Mouse (Mus musculus): ENCODE measurements around the gene Bfsp2.

Bfsp2 gene

DNA sequence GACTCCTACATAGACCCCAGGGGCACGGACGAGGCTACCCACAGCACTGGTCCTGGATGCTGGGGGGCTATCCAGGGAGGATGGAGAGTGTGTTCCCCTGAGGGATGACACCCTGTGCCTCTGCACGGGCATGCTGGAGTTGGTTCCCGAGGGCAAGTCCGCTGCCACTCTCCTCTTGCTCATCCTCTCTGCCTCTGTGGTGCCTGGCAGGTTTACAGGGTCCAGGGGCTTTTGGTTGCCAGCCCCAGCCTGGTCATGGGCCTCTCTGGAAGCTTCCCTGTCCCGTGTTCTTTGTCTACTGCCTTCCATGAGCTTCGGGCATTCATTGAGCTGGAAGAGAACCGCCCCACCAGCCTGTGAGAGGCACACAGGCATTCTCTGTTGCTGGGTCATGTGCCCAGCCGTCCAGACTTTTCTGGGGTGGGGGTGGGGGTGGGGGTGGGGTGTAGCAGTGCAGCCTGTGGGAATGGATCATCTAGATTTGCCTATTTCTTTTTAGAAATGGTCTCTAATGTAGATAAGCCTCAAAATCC lies at the start of gene Bfsp2:
Bfsp2 (minus strand) TSS at position 377 of the 533 bp plus-strand sequence.
- no peak for DNase-seq

DNA sequence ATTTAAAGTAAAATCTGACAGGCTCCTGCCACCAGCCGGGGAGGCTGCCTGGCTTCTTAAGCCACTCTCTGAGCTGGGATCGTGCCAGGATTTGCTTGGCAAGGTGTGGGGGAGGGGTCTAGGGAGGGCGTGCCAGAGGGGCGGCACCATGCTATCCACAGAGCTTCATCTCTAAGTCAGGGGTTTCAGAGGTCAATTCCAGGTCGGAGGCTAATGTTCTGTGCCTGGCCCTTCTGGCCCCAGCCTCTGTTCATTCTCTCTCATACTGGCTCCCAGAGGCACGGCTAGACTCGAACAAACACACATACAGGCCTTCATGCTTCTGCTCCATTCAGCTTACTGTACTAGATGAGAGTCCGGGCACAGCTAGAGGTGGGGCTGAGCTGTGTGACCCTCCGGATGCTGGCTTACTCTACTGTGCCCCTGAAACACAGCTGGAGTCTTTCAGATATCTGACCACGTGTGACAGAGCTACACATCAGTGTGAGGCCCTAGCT lies 44.9 kb upstream of the Bfsp2 start:
- peak; percentile 51 for DNase-seq

DNA sequence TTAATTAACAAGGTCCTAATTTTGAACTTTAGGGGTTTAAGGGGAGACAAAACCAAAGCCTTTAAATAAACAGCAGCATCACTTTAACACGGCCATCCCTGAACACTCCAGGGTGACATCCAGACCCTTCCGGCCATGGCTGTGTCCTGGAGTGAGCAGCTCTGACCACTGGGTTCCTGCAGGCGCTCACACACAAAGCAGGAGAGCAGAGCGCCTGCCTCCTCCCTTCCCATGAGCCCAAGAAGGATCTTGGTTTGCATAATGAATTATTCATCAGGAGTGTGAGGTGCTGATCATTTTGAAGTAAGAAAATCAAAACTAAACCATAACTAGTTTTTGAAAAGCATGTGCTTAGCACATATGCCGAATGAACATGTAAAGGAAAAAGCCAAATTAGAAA lies 44.4 kb upstream of the Bfsp2 start:
- no peak for DNase-seq

DNA sequence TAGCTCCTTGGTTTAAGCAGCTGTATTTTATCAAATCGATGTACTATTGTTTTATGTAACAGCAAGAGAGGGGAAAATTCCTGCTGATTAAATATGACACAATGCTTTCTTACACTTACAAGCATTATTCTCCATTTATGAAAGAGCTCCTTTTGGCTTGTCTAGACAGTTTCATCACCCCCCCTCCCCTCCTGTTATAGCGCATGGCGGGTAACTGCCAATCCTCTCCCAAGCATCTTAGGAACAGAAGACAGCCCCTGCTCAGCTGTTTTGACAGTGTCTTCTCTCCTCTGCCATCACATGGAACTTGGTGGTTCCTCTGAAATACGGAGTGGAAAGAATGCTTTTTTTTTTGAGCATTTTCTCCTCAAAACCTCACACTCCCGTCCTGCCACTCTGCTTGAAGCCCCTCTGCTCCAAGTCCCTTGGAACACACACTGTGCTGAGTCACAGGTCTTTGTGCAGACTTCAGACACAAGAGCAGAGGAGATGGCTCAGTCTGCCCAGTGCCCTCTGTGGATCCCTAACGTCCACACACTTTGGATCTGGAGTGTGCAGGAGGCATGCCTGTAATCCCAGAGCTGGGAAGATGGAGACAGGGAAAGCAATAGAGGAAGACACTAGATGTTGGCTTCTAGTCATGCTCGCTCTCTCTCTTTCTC lies 43.7 kb upstream of the Bfsp2 start:
- DNase-seq, result no peak

DNA sequence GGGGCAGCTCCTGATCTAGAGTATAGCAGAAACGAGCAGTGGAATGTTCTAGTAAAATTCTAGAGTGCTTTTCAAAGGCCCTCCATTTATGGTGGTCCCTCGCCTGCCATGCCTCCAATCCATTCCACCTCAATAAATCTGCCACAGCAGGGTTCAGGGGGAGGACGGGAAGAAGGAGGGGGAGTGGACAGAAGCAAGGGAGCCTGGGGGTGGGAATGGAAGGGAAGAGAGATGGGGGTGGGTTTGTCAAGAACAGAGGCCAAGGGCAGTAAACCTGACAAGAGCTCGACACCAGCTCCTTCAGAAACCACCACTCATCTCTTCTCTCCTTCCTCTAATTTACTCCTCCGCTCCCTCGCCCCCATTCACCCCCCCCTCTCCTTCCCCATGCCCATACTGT lies 42.8 kb upstream of the Bfsp2 start:
- no peak for DNase-seq

DNA sequence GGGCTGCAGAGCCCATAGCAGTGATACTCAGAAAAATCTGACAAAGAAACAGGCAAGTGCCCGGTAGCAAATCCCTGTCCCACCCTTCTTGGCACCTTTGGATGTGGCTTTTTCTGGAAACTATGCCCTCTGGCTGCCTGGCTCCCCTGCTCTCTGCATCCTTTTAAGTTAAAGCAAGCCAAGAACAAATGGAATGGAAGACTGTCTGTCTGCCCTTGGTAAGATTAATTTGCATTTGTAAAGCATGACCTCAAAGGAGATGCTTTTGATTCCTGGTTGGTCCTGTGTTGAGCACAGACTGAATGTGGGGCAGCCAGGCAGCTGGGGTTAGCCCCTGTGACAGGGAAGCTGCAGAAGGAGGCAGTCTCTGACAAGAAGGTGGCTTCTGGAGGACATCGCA lies 33.7 kb upstream of the Bfsp2 start:
- DNase-seq, result no peak

DNA sequence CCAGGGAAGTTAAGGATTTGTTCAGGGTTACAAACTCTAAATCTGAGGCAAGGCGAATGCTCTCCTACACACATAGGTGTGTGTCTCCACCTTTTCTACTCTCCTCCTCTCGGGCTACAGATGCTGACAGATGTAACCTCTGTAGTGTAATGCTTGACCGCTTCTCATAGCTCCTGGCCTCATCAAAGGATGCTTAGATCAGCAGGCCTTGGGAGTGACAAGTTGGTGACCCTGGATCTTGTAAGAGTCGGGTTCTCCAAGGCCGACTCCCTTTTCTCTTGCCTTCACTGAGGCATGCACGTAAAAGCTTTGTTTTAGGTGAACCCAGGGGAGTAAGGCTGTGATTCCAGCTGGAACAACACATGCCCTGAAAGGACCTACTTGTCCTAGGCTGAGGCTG lies 32.0 kb upstream of the Bfsp2 start:
- DNase-seq, result no peak

DNA sequence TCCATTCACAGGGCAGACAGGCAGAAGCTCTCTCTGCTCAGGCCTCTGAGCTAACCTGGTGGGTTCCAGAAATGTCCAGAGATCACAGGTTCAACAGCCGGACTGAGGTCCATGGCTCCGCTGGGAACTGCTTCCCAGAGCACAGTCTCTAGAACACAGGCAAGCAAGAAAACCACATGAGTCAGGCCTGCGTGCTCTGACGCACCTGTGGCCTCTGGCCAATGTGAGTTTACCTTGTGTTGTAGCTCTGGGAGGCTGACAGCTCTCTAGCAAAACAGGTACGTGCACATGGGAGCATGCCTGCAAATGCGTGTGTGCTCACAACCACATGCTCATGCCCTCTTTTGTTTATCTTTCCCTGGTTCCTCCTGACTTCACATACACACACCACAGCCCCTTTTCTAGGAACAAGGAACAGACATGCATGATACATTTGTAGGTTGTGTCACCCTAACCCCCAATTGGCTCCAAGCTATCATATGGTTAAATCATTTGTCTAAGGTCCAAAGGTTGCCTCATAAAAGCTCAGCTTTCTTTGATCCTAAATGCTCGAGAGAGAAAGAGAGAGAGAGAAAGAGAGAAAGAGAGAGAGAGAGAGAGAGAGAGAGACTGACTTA lies 26.9 kb upstream of the Bfsp2 start:
- DNase-seq, result no peak

DNA sequence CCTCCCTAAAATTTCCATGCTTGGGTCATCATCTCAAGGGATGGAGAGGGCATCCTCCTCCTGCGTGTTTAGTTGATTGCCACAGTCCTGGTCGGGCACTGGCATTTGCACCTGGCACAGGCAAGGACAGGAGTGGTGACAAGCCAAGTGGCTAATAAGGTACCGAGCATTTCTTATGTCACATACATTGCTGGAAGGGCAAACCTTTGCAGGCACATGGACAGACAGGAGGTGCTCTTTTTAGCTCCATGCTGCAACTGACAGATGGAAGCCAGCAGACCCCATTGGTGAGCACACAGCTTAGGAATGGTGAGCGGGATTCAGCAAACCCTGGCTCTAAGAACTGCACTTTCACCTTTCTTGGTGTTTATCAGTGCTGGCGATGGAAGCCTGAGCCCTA lies 24.8 kb upstream of the Bfsp2 start:
- no peak for DNase-seq

DNA sequence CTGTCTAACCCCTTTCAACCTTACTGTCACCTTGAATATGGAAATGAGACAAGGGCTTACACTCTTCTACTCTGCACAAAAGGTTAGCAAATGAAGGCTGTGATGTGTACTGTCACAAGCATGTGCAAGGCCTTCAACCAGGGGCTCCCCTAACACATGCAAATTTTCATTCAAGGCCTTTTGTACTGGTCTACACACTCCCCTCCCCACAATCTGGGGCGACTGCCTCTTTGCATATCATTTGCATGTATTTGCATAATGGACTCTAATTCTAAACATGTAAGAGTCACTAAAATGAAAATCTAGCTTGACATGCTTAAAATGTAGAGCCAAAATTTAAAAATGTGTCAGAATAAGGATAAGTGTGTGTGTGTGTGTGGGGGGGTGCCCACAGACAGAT lies 24.4 kb upstream of the Bfsp2 start:
- peak; percentile 41 for DNase-seq

DNA sequence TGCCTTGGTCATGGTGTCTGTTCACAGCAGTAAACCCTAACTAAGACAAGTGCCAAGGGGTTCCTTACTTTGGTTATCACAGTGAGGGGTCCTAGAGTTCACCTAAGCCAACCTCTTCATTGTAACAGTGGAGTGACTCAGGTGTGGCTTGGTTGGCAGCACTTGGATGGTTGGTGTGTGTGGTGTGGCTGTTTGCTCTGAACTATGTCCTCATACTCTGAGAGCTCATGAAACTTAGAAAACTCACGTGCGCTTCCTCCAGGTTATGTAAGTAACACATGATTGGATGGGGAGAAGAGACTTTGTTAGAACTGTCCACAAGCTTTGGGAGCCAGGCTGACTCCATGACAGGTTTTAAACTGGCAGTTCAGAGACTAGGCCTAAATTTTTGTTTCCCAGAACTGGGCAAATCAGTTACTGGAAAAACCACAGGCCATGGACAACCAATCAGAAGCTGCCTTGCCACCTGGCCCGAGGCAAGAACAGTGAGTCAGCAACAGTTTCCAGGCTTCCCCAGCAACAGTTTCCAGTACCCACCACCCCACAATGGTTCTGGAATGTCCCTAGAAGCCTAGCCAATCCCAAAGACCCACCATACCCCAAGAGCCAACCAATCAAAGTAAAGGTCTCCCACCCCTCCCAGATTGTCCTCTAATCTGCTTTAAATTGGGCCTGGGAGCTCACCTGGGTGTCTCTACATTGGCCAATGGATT lies 23.5 kb upstream of the Bfsp2 start:
- DNase-seq, result no peak

DNA sequence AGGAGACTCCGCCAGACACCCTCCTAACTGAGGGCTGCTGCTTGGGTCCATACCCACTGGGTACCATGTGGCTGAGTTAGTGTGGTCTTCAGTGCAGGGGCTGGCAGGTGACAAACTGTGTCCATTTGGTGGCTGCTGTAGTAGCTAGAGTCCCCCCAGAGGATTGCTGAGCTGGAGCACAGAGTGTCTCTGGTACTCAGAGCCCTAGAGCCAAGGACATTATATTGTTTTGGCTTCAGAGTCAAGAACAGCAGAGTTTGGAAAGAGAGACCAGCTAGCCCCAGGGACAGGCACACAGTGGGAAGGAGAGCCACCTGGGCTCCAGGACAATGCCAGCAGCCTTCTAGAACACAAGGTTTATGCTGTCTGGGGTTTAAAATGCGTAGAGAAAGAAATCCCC lies 22.4 kb upstream of the Bfsp2 start:
- no peak for DNase-seq

DNA sequence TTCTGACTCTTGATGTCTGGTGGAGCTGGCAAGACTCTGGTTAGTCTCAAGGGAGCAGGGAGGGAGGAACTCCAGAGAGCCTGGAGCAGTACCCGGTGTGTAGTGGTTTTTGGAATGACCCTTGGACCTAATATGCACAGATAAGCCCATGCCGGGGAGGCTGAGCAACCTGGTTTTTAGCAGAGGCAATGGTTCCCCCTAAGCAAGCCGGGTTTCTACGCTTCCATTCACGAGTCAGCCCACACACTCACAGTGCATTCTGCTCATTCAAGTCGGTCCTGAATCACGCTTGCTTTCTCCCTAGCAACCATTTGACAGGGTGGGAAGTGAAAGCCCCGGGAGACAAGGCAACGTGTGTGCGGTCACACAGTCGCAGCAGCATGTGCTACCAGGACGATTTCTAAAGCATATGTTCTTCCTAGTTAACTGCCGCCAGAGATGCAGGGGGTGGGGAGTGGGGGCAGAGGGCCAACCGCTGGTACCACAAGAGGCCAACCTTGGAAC lies 21.7 kb upstream of the Bfsp2 start:
- DNase-seq, result peak; percentile 55

DNA sequence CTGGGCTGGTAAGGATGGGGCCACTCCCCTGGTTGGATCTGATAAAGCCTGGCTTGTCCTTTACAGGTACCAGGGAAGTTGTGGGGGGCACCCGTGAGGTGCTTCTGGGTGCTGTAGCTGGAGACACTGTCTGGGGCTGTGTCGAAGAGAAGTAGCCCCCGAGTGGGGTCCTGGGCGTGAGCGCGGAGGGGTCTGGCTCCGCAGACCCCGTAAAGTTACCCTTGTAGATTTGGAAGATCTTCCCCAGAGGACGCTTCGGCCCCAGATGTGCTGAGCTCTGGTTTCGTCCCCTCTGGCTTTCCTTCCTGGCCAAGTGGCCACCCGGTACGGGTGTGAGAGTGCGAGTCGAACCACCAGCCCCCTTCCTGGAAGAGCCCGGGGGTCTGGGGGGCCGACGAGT lies 19.1 kb upstream of the Bfsp2 start:
- no peak for DNase-seq

DNA sequence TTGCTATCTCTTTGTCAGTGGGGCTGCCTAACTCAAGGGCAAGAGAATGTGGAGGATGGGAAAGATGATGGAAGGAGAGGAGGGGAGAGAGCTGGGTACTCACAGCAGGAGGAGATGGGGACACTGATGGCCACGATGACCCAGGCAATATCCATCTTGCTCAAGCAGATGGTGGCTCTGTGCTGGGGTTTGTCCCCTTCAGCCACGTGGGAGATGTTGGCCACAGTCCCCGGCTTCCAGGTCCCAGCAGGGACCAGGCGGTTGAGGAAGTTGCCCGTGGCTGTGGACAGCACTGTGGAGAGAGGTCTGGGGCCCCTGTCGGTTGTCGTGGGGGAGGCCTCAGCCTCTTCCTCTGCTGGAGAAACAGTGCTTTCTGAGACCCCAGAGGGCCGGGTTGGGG lies 18.5 kb upstream of the Bfsp2 start:
- no peak for DNase-seq

DNA sequence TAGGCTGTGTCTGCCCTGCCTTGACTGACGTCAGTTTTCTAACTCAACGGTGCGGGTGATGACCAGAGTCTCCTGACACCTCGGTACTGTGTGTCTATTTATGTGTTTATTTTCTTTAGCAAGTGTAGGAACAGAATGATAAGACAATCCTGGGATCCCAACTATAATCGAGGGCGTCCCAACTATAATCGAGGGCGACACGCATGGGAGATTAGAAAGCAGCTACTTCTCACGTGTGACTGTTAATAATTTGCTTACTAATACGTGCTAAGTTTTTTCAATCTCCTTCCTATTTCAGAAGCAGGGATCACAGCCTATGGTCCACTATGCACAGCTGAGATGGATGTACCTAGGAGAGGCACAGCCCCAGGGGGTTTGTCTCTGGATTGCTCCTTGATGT lies 15.2 kb upstream of the Bfsp2 start:
- no peak for DNase-seq

DNA sequence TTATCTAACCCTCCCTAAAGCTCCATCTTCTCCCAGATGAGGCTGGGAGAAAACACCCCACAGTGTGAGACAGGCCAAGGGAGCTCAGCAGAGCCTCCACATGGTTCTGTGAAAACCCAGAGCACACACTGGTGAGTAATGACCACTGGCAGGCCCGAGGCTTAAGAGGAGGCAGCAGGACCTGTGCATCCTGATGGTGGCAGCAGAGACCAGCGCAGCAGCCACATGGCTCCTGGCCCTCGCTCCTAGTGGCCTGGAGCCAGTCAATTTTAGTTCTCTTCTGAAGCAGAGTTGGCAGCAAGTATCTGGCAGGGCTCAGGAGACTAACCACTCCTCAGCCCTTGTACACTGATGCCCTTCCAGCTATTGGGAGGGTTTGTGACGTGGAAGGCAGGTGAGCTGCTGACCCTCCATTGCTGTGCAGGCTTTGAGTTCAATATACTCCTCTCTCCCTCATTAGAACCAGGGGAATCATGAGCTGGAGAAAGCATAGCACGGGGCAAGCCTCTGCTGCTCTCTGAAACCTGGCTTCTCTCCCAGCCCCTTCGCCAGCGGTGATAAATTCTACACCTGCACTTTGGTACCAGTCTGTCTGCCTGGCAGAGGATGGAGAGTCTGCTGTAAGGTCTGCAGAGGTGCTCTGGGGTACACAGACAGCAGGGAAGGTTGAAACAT lies 14.3 kb upstream of the Bfsp2 start:
- DNase-seq, result peak; percentile 76

DNA sequence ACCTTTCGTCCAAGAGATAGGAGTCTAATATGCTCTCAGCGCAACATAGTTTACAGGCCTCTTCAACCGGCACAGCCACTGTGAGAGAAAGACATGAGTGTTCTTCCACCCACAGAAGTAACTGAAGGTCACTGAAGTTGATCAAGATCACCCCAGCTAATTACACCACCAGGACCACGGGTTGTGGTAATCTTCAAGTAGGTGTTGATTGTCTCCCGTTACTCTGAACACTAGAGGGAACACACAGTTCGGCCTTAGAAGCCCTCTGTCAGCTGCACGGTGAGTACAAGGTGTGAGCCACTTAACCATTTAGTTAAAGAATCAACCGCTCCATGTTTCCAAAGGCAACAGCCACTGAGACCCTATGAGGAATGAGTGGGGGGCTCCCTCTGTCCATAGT lies 11.8 kb upstream of the Bfsp2 start:
- DNase-seq, result no peak

DNA sequence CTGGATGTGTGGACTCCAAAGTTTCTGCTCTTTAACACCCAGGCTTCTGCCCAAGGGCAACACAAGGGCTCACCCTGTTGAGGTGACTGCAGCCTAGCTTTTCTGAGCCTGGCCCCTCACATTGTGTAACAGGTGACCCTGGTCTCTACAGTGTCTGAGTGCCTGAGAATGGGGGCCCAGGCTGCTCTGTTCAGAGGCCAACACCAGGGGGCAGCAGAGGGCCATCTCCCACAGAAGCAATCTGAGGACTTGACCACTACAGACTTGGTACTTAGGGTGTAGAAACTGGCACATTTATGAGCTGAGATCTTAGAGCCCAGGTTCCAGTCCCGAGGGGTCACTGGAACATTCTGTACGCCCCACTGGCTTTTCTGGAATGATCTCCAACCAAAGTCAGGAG lies 10.2 kb upstream of the Bfsp2 start:
- DNase-seq, result peak; percentile 86

DNA sequence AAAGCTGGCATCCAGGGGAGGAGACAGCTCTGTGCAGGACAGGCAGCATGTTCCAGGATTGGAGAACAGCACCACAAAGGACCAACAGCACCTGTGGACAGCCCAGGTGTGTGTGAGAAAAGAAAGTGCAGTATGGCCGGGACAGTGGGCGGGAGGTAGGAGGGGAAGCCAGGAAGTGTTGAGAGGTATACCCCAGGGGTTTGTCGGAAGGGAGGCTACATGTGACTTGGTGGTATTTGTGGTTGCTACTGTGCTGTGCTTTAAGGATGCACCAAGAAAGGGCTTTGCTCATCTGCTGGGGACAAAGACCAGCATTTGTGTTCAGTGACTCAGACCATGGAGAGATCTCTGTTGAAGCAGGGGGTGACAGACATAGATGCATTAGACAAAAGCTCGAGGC lies 9.7 kb upstream of the Bfsp2 start:
- DNase-seq, result no peak

DNA sequence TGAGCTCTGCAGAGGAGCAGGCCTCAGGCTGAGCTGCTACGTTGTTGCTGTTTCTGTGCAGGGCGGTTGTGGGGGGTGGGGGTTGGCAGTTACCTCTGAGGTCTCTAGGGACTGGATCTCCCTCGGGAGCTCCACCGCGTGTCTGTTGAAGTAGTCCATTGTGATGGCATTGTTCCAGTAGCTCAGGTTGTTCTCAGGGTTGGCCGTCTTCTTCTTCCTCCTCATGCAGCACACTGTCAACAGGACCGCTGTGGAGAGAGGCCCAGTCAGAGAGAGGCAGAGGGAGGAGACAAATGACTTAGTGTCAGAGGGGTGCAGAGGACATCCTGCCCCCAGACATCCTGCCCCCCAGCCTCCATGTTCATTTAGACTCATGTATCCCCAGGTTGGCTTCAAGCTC lies 8.9 kb upstream of the Bfsp2 start:
- DNase-seq, result no peak

DNA sequence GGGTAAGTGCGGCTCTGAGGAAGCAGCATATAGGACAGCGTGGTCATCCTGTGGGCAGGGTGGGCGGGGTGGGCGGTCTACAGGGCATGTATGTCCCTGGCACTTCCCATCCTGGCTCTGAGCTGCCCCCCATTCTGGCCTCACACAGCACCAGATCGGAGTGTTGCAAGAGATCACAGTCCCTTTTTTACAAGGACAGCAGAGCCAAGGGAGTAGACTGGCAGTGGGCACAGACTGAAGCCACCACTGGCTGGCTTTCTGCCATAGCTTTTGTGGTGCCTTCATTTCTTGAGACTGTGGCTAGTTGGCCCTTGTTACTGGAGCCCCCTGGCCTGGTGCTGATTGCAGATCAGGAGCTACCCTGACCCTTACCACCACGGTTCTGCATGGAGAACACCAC lies 6.0 kb upstream of the Bfsp2 start:
- no peak for DNase-seq

DNA sequence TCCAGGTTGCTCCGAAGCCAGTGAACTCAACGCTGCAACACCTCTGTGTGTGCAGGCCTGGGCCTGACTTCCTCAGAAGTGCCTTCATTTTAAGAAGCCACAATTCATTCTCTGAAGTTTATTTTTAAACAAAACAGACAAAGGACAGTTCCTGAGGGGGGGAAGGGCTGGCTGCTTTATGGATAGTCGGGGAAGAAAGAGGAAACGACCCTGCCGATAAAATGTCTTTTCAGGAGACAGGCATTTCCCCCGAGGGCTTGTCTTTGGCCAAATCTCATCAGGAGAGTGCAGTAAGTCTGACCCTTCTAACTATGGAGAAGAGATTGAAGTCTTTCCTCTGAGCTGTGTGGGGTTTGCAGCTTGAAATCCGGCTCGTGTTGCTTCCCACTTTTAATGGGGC lies 5.4 kb upstream of the Bfsp2 start:
- DNase-seq, result no peak
